Mouse (Mus musculus) forebrain, embryonic 14.5 days (tissue): ENCODE results near the gene Carmil1. TPM values are rescaled to one million over a fixed set of nuclear protein-coding genes. Genes with fewer than 3 reads are reported as not detected.
A peak's percentile ranks its signal among the peaks of the same experiment; 100 is the strongest.

Experiments used
- ATAC-seq: fragments of 200-750 bp; cut with Nextera tagmentation; 2 replicates; pipeline ENCODE4 v1.8.0; 2017; ENCODE audit warnings: mild to moderate bottlenecking, moderate library complexity
- DNase-seq: peaks from one replicate; pipeline ENCODE4 v3.0.0-alpha.2; 2015; ENCODE audit warnings: low spot score
- H3K27ac ChIP-seq: fragments of 300-500 bp; sonication (generic); 2 replicates; pipeline ENCODE4 v1.5.1; 2014; ENCODE audit warnings: low read depth, mild to moderate bottlenecking, control low read depth, low read length, moderate library complexity
- H3K27me3 ChIP-seq: fragments of 300-500 bp; sonication (generic); replicated peaks from 2 replicates; pipeline ENCODE4 v1.6.1; 2014; ENCODE audit warnings: low read length, control low read depth, mixed read lengths; ENCODE audit not compliant: control insufficient read depth, insufficient read depth
- H3K36me3 ChIP-seq: fragments of 300-500 bp; sonication (generic); 2 replicates; pipeline ENCODE4 v1.6.1; 2014; ENCODE audit warnings: low read length, control low read depth; ENCODE audit not compliant: control insufficient read depth, insufficient read depth
- H3K4me1 ChIP-seq: fragments of 300-500 bp; sonication (generic); 2 replicates; pipeline ENCODE4 v1.6.1; 2014; ENCODE audit warnings: antibody characterized with exemption, low read length, control low read depth; ENCODE audit not compliant: control insufficient read depth, insufficient read depth
- H3K4me2 ChIP-seq: fragments of 300-500 bp; sonication (generic); 2 replicates; pipeline ENCODE4 v1.6.1; 2014; ENCODE audit warnings: mild to moderate bottlenecking, control low read depth, low read length
- H3K4me3 ChIP-seq: fragments of 300-500 bp; sonication (generic); 2 replicates; pipeline ENCODE4 v1.5.1; 2014; ENCODE audit warnings: low read depth, low read length, control low read depth
- H3K9ac ChIP-seq: fragments of 300-500 bp; sonication (generic); 2 replicates; pipeline ENCODE4 v1.6.1; 2014; ENCODE audit warnings: mild to moderate bottlenecking, low read length, control low read depth, moderate library complexity
- H3K9me3 ChIP-seq: fragments of 300-500 bp; sonication (generic); replicated peaks from 2 replicates; pipeline ENCODE4 v1.6.1; 2016; ENCODE audit warnings: low read length, control low read depth, mixed read lengths; ENCODE audit not compliant: control insufficient read depth
- WGBS: fragments of 180-500 bp; shearing (Covaris S2); extraction: QIAGEN DNeasy Blood & Tissue Kit; methylation state at CpG from one replicate; pipeline ENCODE4 v1.1.7; 2014; 5-methylcytosine and 5-hydroxymethylcytosine counted together
- polyA plus RNA-seq: library from polyadenylated mRNA; unstranded; fragments of >200 nt; fragmentation: Nextera tagmentation; extraction: Ambion mirVana; gene quantifications from 2 replicates; pipeline ENCODE4 v1.2.1, GENCODE M21; 2014

Carmil1 gene
- polyA plus RNA-seq, 1 experiment from 2014 or later = 14.5 TPM

- Histone ChIP-seq H3K9ac (no peak overlapping the region), H3K4me1 (no peaks in the 10 kb centered on the region), H3K36me3 (no peaks in the 10 kb centered on the region), H3K4me3 (no peak overlapping the region), H3K4me2 (no peak overlapping the region), H3K27ac (no peak overlapping the region), H3K9me3 (no peaks in the 10 kb centered on the region), H3K27me3 (no peaks in the 10 kb centered on the region)
- DNase-seq (peak; percentile 52), ATAC-seq (no peak)
- WGBS = 83% methylated on average over 10 of the region's 10 CpGs
These were observed 48.7 kb downstream of the Carmil1 start for GRCm38 (mm10) chr13:24231746-24232483.

GRCm38 (mm10) chr13:24231146-24231545 lies 49.4 kb downstream of the Carmil1 start:
- H3K9me3 ChIP-seq = no peaks in the 10 kb centered on the region
- H3K4me2 ChIP-seq = no peak overlapping the region
- 89% methylated on average over 2 of the region's 2 CpGs for WGBS
- no peaks in the 10 kb centered on the region for H3K4me1 ChIP-seq
- H3K36me3 ChIP-seq = no peaks in the 10 kb centered on the region
- no peaks in the 10 kb centered on the region for H3K27me3 ChIP-seq
- no peak overlapping the region for H3K9ac ChIP-seq
- ATAC-seq = no peak
- no peak for DNase-seq
- no peak overlapping the region for H3K27ac ChIP-seq
- H3K4me3 ChIP-seq = no peak overlapping the region

GRCm38 (mm10) chr13:24230541-24231095 lies 50.0 kb downstream of the Carmil1 start:
- H3K27me3 ChIP-seq = no peaks in the 10 kb centered on the region
- H3K4me2 ChIP-seq = no peak overlapping the region
- H3K36me3 ChIP-seq = no peaks in the 10 kb centered on the region
- no peak overlapping the region for H3K4me3 ChIP-seq
- no peaks in the 10 kb centered on the region for H3K9me3 ChIP-seq
- WGBS = 87% methylated on average over 4 of the region's 4 CpGs
- H3K27ac ChIP-seq = no peak overlapping the region
- no peaks in the 10 kb centered on the region for H3K4me1 ChIP-seq
- DNase-seq (no peak), ATAC-seq (no peak)
- H3K9ac ChIP-seq = no peak overlapping the region

- Histone ChIP-seq H3K9ac (no peak overlapping the region), H3K27me3 (no peaks in the 10 kb centered on the region), H3K4me2 (no peak overlapping the region), H3K4me3 (no peak overlapping the region), H3K27ac (no peak overlapping the region), H3K4me1 (0 out of 2 replicates have a peak, but pooled peaks cover 3% of the 10 kb centered on the region), H3K36me3 (no peaks in the 10 kb centered on the region), H3K9me3 (no peaks in the 10 kb centered on the region)
- 67% methylated on average over 8 of the region's 8 CpGs for WGBS
- DNase-seq = no peak
- no peak; the same call in 1 of the 2 replicates for ATAC-seq
These were observed 57.0 kb downstream of the Carmil1 start for GRCm38 (mm10) chr13:24223425-24224201.

GRCm38 (mm10) chr13:24220441-24220970 lies 60.1 kb downstream of the Carmil1 start:
- Histone ChIP-seq H3K27ac (no peak overlapping the region), H3K4me3 (no peak overlapping the region), H3K9ac (no peak overlapping the region), H3K27me3 (no peaks in the 10 kb centered on the region), H3K4me1 (0 out of 2 replicates have a peak, but pooled peaks cover 3% of the 10 kb centered on the region), H3K4me2 (no peak overlapping the region), H3K36me3 (no peaks in the 10 kb centered on the region), H3K9me3 (no peaks in the 10 kb centered on the region)
- ATAC-seq (no peak), DNase-seq (no peak)
- 93% methylated on average over 3 of the region's 3 CpGs for WGBS

GRCm38 (mm10) chr13:24211229-24211628 lies 69.4 kb downstream of the Carmil1 start:
- 70% methylated on average over 2 of the region's 2 CpGs for WGBS
- Histone ChIP-seq H3K36me3 (no peaks in the 10 kb centered on the region), H3K27ac (no peak overlapping the region), H3K4me3 (no peak overlapping the region), H3K9ac (no peak overlapping the region), H3K27me3 (no peaks in the 10 kb centered on the region), H3K4me2 (no peak overlapping the region), H3K9me3 (no peaks in the 10 kb centered on the region), H3K4me1 (no peaks in the 10 kb centered on the region)
- ATAC-seq (no peak), DNase-seq (no peak)

GRCm38 (mm10) chr13:24206097-24206496 lies 74.5 kb downstream of the Carmil1 start:
- Histone ChIP-seq H3K4me2 (no peak overlapping the region), H3K27ac (no peak overlapping the region), H3K27me3 (no peaks in the 10 kb centered on the region), H3K36me3 (no peaks in the 10 kb centered on the region), H3K4me3 (no peak overlapping the region), H3K4me1 (no peaks in the 10 kb centered on the region), H3K9ac (no peak overlapping the region), H3K9me3 (no peaks in the 10 kb centered on the region)
- DNase-seq = no peak
- ATAC-seq = no peak
- 53% methylated on average over 6 of the region's 6 CpGs for WGBS

- Histone ChIP-seq H3K4me2 (no peak overlapping the region), H3K9me3 (no peaks in the 10 kb centered on the region), H3K9ac (no peak overlapping the region), H3K4me1 (peaks cover 14% of the 10 kb centered on the region; the same call in 1 of the 2 replicates), H3K4me3 (no peak overlapping the region), H3K27ac (no peak overlapping the region), H3K36me3 (no peaks in the 10 kb centered on the region), H3K27me3 (no peaks in the 10 kb centered on the region)
- 67% methylated on average over 6 of the region's 6 CpGs for WGBS
- ATAC-seq = no peak
- DNase-seq = no peak
These were observed 78.3 kb downstream of the Carmil1 start for GRCm38 (mm10) chr13:24202314-24202713.
